Mouse (Mus musculus) kidney, adult 9 months (tissue): ENCODE results near the gene Art4.

Source experiments
- DNase-seq: peaks from one replicate; pipeline ENCODE4 v3.0.0; 2022

Gene Art4

DNA sequence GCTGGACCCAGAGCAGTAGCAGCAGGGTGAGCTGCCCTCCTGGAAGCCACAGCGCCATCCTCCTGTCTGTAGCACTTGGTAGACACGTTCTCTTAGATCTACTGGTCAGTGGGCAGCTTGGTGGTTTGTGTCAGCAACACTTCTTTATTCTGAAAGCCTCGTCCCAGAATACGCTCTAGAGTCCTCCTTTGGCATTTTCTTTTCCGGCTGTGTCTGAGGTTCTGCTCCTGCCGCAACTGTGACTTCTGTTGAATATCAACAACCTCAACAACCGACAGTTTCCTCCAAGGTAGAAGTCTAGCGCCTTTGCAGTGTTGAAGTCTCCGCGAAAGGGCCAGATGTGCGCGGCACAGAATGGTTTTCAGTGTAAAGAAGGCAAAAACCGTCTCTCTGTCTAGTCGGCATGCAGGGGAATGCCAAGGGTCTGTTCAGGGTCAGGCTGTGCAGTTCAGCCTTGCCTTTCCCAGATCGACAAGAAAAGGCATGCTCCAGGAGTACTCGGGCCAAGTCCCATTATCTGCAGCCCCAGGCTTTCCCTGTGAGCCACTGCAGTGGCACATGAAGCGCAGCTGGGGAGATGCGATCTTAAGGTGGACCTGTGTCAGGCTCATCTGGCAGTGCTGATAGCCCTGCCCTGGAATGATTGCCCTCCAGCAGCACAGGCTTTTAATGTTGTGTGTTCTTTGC lies at the start of gene Art4:
Gene Art4 (minus strand): TSS at position 548 of the 687 bp plus-strand sequence.
- no peak for DNase-seq

DNA sequence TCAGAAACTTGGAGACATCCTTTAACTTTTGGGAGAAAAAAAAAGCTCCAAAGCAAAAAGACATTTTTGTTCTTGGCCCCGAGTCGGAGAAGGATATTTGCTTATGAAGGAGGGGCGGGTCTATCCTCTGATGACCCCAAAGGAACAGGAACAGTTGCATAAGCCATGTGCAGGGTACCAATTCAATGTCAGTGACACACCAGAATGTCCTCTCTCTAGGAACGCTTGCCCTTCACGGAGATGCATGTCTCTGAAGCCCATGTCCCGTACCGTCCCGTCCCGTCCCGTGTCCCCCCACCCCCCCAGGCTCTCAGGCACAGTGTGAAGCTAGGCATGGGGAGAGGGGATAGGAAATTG lies 49.4 kb upstream of the Art4 start:
- DNase-seq: peak; percentile 46

DNA sequence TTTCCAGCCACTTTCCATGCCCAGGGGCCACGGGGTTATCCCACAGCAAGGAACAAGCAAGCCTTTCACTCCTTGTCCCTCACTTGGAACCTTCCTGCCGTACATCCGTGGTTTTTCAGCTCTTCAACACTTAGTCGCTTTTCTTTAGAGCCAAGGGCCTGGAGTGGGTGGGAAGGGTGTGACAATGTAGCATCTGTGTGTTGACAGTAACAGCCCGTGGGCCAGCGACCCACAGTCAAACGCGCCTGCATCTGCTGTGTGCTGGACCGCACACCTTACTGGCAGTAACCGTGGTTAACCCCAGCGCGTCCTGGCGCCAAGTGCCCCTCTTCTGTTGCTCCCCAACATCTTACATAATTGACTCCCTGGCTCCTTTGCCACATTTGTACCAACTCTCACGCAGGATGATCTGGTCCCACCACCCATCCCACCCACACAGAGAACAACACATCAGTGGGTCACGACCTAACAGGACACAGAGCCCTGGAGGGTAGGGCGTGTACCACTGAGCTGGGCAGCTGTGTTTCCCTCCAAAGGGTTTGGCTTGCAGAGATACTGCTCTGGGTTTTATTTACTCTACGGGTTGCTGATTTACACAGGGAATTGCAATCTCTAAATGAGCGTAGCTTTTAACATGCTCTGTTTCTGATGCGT lies 48.9 kb upstream of the Art4 start:
- DNase-seq: no peak

DNA sequence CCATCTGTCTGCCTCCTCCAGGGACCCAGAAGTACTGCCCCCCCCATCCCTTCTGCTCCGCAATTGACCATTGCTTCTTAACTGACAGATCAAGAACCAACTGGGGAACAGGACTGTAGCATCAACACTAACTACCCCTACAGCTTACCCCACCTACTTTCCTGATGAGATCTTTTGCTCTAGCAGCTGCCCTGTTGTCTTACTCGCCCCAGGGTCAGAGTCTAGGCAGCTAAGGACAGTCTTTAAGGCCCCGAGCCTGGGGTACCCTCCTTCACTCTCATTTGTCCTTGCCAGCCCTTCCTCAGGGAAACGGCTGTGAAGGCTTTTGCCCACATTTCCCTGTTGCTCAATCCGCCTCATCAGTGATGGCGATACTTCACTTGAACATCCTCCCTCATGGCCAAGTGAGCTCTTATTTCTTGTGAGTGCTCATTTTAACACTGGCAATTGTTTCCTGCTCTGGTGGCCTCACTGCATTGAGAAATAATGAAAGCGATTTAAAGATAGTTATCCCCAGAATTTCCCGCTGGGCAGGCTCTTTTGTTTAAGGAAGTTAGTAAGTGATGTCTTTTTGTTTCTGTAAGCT lies 46.4 kb upstream of the Art4 start:
- DNase-seq: no peak

DNA sequence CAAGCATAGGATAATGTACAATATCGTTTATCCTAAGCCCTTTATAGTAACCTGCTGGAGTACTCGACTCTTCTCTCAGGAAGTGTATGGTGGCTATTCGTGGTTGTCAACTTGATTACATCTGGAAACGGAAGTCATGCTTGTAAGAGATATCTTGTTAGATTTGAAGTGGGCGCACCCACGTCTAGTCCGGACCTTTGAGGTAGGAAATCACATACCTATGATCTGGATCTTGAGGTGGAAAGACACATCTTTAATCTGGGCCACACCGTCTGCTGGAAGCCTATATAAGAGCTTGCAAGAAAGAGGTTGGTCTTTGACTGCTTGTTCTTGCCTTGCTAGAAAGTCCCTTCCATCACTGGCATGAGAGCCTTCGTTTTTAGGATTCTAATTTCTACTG lies 45.0 kb upstream of the Art4 start:
- no peak for DNase-seq

DNA sequence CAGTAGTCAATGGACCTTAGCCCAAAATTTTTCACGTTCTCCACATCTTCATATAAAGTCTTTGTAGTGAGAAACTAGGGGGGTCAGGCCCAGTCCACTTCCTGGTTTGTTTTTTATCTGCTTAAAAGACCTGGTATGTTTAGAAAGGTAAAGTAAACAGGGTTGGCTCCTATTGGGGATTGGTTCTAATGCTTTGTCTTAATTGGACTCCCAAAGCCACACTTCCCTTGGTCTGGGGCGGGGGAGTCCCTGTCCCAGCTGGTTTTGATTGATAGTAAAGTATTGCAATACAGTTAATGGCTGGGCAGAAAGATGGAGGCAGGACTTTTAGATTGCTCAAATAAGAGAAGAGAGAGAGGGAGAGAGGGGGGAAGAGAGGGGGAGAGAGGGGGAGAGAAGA lies 43.5 kb upstream of the Art4 start:
- DNase-seq: no peak

DNA sequence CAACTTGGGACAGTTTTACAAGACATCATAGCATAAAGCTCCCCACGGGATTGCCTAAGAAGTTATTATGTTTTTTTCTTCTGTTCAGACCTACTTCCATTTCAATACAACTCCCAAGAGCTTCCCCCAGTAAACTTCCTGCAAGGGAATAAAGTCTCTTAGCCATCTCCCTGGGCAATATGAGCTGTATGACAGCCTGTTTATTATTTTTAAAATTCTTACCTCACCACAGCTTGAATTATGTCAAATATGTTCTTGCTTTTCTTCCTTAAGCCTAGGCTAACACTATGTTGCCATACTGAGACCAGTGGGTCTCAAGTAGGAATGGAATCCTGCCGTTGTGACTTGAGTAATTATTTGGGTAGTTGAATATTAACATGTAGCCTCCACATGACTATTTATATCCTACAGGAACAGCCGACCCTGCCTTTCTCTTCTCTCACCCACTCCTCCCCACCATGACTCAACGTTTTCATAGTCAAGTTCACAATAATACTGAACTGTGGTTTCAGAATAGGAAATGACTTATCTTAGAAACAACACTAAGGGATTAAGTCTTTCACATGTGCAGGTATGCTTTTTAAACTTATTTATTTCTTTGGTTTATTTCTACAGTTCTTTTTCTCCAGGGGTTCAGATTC lies 43.0 kb upstream of the Art4 start:
- DNase-seq: no peak

DNA sequence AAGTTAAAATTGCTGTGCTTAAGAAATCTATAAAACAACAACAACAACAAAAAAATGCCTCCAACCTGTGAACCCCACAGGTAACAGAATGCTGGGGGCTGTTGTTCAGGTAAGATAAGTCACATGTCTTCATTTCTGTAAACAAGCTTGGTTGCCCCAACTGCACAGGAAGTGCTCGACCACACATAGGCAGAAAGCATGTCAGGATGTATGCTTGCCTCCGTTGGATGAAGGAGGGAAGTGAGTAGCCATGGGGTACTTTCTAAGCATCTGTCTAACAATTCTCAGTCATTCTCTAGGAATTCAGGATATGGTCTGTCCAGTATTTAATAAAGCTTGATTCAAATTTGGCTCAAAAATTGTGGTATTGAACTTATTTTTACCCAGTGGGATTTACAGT lies 41.4 kb upstream of the Art4 start:
- no peak for DNase-seq

DNA sequence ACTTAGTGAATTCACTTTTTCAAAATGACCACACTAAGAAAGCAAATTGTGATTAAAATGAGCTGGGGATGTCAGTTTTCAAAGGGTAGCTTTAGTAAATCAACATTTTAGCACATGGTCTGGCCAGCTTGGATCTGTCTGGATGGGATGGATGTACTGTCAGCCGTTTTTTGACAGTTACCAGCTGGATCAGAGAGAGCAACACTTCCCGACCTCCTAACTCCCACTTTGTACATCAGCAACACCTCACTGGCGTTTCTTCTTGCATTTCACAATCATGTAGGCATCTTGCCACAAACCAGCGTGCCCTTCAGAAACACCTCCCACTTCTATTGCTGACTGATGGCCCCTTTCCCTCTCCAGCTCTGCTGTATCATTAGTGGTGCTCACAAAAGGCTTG lies 40.7 kb upstream of the Art4 start:
- DNase-seq: no peak

DNA sequence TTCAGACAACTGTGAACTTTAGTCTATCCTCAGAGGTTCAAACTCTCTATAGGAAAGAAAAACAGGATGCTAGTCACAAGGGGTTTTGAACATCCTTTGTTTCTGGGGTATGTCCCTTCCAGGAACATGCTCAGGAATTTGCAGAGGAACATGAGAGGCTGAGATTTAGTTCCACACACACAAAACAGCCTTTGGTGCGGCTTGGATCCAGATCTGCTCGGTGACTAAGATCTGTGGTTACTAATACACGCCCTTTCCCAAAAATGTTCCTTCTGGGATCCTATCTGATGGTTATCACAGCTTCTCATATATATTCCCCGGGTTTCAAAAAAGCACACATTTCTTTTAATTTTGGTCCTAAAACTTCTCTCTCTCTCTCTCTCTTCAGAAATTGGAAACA lies 40.3 kb upstream of the Art4 start:
- no peak for DNase-seq

DNA sequence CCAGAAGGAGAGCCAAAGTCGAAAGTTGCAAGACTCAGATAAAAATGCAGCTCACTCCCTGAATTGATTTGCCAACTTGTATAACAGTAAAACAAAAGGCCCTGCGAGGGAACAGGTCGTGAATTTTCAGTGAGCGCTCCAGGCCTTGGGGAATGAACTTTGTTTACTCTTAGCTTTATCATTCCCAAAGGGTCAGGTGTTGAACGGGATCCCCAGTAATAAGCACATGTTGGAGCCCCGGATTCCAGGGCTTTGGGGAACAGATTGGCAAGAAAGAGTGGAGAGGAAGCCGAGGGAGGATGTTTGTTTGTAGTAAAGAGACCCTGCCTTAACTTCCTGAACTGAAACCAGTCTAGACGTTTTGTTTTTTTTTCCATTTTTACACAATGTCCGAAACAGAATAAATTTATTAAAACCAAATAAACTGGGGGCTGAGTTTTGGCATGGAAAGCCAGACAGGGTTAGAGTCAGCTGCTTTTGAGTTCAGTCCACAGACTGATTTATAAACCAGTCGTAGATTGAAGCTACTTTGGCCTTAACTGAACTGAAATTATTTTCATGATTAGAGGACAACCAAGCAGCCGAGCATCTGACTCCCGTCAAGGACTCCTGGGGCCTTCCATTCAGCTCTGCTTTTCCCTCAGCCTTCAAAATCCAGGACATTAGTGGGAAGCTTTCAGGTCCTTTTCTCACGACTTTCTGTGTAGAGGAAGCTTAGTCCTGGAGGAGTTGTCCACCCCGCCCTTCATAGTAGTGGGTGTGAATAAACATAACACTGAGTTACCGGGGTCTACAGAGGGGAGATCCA lies 37.2 kb upstream of the Art4 start:
- peak; percentile 42 for DNase-seq

DNA sequence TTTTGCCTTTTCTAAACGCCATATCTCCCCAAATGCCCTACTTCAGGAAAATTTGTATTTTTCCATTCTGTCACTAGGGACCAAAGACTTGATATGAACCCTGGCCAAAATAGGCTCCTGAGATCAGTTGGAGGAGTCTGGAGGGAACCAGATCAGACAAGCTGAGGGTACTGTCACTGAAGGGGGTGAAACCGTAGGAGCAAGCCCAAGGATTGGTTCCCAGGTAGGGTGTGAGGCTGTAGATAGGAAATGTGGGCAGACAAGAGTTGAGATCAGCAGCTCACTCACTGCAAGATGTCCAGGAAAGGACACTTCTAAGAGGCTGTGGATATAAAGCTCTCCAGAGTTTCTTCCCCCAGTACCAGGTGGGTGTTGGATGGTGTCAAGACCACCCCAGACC lies 34.5 kb upstream of the Art4 start:
- no peak for DNase-seq

DNA sequence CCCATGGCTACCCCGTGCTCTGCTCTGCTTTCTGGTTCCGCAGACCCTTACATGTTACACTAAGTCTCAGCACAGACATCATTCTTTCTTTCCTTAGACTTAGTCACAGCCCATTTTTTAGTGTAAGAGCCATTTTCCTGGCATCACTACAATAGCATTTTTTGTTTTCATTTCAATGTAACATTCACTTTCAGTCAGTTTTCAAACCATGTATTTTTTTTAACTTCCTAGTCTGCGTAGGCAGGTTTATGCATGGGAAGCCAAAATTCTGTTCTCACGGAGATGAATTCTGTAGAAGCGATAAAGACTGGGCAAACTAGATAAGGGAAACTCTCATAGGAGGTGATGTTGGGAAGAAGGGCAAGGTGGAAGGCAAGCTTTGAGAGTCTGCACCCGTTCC lies 32.0 kb upstream of the Art4 start:
- DNase-seq: no peak

DNA sequence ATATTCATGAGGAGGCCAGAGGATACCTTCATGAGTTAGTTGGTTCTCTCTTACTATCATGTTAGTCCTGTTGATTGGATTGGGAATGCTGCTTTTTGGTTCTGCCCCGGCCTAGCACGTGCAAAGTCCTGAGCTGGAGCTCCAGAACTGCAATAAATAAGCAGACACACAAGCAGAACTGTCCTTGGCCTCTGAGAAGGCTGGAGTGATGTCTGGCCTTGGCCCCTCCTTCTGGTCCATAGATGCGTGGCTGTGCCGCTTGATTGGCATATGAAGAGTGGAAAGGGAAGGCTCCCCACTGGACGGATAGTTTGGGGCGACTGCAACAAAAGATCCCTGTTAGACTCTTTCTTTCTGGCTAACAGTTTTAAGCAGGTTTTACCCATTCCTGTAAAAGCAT lies 31.5 kb upstream of the Art4 start:
- no peak for DNase-seq

DNA sequence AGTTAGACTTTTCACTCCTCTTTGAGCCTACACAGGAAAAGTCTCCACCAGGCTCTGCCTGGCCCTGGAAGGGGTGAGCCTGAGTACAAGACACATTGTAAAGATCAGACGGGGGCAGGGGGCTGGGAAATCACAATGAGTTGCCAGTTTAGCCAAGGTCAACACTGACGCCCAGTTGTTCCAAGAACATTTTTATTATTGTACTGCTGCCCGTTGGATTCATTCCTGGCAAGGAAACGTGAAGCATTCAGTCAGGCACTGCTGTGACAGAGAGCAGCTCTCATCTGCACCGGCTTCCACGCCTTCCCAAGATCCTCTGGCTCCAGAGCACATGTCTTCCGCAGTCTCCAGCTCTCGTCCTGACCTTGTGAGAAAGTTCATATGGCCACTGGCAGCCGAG lies 30.3 kb upstream of the Art4 start:
- peak; percentile 66 for DNase-seq

DNA sequence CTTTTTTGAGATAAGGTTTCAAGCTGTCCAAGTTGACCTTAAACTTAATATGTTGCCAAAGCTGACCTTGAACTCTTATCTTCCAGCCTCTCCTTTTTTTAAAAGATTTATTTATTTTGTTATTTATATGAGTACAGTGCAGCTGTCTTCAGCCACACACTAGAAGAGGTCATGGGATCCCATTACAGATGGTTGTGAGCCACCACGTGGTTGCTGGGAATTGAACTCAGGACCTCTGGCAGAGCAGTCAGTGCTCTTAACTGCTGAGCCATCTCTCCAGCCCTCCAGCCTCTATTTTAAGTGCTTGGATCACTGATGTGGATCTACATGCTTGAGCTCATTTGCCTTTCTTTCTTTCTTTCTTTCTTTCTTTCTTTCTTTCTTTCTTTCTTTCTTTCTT lies 27.2 kb upstream of the Art4 start:
- DNase-seq: peak; percentile 46

DNA sequence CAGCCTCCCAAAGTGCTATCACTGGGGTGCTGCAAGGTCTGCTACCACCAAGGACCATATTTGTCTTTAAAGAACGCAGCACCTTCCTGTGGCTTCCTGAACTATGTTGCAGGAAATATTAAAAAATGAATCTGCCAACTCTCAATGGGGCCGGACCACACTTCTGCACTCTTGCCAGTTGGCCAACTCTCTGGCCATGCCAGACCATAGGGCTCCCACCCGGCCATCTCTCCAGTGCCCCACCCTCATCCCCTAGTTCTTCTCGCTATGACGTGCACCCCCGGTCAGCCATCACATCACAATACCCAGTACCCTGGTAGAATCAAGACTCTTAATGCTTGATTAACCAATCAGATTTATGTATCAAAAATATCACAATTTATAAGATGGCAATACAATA lies 26.4 kb upstream of the Art4 start:
- DNase-seq: no peak

DNA sequence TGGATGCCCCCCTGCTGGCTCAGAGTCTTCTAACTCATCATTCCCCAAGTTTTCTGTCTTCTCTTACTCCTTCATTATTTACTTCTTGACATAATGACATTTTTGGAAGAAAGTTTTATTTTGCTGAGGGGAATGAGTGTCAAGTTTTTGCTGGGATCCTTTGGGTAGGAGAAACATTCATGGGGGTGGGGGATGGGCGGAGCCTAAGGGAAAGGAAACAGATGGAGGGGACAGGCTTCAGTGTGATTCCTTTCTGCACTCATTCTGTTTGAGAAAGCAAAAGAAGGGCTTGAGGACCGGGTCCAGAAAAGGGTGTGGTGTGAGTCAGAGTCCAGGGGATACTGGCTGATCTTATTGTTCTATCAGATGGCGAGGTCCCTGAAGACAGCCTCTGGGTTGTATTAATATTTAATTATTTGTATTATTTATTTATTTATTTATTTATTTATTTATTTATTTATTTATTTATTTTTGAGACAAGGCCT lies 25.9 kb upstream of the Art4 start:
- DNase-seq: no peak

DNA sequence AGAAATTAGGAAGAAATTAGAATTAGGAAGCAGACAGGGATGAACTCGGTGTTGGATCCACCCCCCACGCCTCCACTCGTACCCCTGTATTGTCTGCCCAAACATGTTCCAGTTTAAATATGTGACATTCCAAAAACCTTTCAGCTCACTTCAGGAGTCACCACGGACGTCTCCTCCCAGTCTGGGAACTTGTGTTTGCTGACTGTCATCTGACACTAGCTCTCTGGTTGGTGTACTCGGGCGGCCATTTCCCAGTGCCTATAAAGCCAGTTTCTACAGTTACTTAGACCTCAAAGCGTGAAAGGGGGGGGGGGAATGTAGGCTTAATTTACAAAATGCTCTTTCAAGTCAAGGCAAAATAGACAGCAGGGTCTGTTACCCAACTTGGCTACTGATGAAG lies 24.1 kb upstream of the Art4 start:
- no peak for DNase-seq

DNA sequence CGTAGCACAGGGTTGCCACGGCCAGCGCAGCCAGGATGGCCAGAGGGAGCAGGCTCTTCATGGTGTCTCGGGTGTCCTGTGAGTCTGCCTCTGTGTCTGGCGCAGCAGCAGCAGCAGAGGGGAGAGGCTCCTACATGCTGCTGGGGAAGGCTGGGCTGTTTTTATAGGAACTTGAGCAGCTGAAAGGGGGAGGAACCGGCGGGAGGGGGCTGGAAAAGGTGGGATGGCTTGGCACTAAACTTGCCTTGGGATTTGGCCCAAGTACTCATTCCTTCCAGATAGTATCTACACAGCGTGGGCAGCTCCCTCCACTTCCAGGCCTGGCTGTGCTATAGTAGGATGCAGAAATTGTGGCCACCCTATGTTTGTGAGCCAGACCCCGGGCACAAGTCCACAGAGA lies 18.1 kb upstream of the Art4 start, which contains the start of gene Mgp:
Gene Mgp (minus strand): TSS at position 154 of the 400 bp plus-strand sequence.
- no peak for DNase-seq

DNA sequence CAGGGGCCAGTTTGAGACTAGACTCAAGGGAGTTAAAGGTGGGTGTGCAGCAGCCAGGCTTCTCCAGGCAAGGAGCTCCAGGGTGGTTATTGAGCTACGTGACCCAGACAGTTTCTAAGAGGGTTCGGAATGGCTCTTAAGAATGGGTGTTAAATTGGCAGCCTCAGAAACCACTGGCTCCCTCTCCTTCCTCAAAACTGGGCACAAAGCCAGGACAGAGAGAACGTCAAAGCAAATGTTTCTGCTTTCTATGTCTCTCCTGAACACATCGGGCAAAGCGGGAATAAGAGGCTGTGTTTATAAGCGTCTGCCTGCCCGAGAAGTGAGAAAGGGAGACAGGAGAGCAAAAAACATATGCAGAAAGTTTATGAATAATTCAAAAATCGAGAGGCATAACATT lies 17.1 kb upstream of the Art4 start:
- DNase-seq: no peak

DNA sequence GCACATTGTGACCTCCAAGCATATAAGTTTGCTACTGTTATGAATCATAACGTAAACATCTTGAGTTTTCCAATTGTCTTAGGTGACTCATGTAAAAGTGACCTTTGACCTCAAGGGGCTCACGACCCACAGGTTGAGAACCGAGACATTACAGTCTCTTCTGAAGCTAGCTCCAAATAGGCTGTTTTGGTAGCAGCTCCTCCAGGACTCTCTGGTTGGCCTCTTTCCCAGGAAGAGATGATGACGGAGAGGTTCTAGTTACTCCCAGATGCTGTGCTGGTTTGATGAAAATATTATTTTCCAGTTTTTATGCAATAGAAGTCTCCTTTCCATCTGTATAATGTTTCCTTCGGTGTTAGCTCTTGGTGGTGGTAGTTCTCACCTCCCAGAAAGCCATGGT lies 11.4 kb upstream of the Art4 start:
- no peak for DNase-seq

DNA sequence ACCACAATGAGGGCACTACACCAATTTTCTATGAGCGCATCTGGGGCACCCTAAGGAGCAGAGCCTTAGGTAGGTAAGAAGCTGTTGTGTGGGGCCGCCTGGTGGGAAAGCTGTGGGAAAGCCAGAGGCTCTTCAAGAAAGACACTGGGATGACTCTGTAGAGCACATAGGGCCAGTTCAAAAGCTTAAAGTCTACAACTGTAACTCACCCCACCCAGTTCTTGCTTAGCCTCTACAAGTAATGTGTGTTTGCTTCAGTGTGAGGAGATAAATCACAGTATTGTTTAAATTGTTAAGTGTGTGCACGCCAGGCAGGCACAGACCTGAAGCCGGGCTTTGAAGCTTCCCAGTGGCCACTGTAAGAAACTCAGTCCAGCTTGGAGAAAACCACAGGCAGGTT lies 8.6 kb upstream of the Art4 start:
- DNase-seq: no peak
